Mouse (Mus musculus): Measurements from ENCODE around the gene Susd1.

- TF ChIP-seq CTCF (IDR thresholded peaks at IDR 0.05; ENCODE audit: borderline replicate concordance, insufficient read depth, low read depth, low read length), result peak; percentile 87
- no peak for TF ChIP-seq POLR2A (IDR thresholded peaks at IDR 0.05; ENCODE audit: borderline replicate concordance, insufficient read depth, low read length)
Measured at GRCm38 (mm10) chr4:59360704-59361103, 77.7 kb downstream of the Susd1 start.

Measured in cerebellum, adult 2 months (tissue).